In the genomic region with DNA sequence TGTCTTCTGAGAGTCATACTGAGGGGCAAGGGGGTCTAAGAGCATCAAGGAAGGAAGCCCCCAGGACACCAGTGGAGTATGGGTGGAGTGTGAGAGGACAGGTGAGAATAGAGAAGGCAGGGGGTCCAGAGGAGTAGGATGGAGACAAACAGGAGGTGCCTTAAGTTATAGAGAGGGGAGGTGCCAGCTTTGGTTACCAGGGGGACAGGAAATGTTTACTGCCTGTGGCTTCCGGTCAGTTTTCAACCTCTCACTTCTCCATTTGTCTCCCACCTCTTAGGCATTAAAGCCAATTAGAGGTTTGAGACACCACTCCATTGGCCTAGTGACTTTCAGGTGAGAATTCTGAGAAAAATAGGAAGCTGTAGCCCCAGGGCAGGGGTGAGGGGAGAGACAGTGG, we compare ENCODE assay signal across 1 mouse cellular context.
TF ChIP-seq lines count a peak whose summit lies in the region.

No protein-coding gene starts in this region.

TF ChIP-seq in CH12.LX, 34 proteins besides CTCF, POLR2A, EP300 and RAD21:
- no peak for TF ChIP-seq UBTF (IDR thresholded peaks at IDR 0.05; ENCODE audit: low read depth, low read length)
- TF ChIP-seq E2F4 (IDR thresholded peaks at IDR 0.05; ENCODE audit: insufficient replicate concordance, low read depth, low read length) = no peak
- no peak for TF ChIP-seq RCOR1 (conservative IDR thresholded peaks at IDR 0.05; ENCODE audit: low read depth, low read length)
- no peak for TF ChIP-seq MAZ (IDR thresholded peaks at IDR 0.05; ENCODE audit: low read depth, low read length)
- TF ChIP-seq IRF4 (IDR thresholded peaks at IDR 0.05; ENCODE audit: low read depth, low read length) = peak; percentile 88
- 0 out of 2 replicates have a peak, but pooled peaks have one; percentile 6 for TF ChIP-seq ETS1 (conservative IDR thresholded peaks at IDR 0.05; ENCODE audit: low read depth, low read length)
- TF ChIP-seq ELF1 (IDR thresholded peaks at IDR 0.05; ENCODE audit: low read depth, low read length) = peak; percentile 53
- no peak for TF ChIP-seq GABPA (IDR thresholded peaks at IDR 0.05; ENCODE audit: insufficient replicate concordance, low read depth, low read length)
- TF ChIP-seq NRF1 (IDR thresholded peaks at IDR 0.05; ENCODE audit: low read depth, low read length) = no peak
- peak; percentile 26; the same call in 1 of the 2 replicates for TF ChIP-seq BHLHE40 (IDR thresholded peaks at IDR 0.05; ENCODE audit: low read depth, low read length)
- peak; percentile 34; the same call in 1 of the 2 replicates for TF ChIP-seq MXI1 (IDR thresholded peaks at IDR 0.05; ENCODE audit: low read depth, low read length)
- no peak for TF ChIP-seq ZNF384 (IDR thresholded peaks at IDR 0.05; ENCODE audit: low read depth, low read length)
- TF ChIP-seq MEF2A (IDR thresholded peaks at IDR 0.05; ENCODE audit: borderline replicate concordance, low read depth, low read length) = peak; percentile 49; the same call in 1 of the 2 replicates
